28 mouse cellular contexts compared by ENCODE assay signal in genomic region chr3:87053939-87054338, GRCm38 (mm10). TPM values are rescaled to one million over a fixed set of nuclear protein-coding genes. Genes with fewer than 3 reads are reported as not detected.
"Had no signal": no experiment of that assay in that cellular context is flagged by ENCODE, and none has a peak within 500 bp of the region (broad histone marks: within the 10 kb centered on the region; RNA-seq: fewer than 3 reads in every experiment).

No protein-coding gene starts in this region.

- H3K36me3 ChIP-seq: embryonic facial prominence, embryonic 10.5 days; embryonic facial prominence, embryonic 12.5 days; embryonic facial prominence, embryonic 13.5 days; embryonic facial prominence, embryonic 15.5 days; forebrain, embryonic 10.5 days; forebrain, embryonic 12.5 days; forebrain, embryonic 15.5 days had no signal

- H3K4me2 ChIP-seq: embryonic facial prominence, embryonic 12.5 days; embryonic facial prominence, embryonic 13.5 days; embryonic facial prominence, embryonic 15.5 days; forebrain, embryonic 12.5 days; forebrain, embryonic 13.5 days; forebrain, embryonic 15.5 days had no signal

- DNase-seq: cerebellum, adult 18-20 months; cerebellum, adult 2 months; cerebellum, adult 8-10 months; cerebellum, adult 9-10 months; cerebellum, adult 9-11 months; cerebellum, postnatal 10 days; cerebellum, postnatal 14 days; cerebellum, postnatal 25 days; cerebellum, postnatal 36 days; embryo, embryonic 11 days; forebrain, postnatal 0 days; gastrocnemius, adult 2 months; gastrocnemius, postnatal 10 days; gastrocnemius, postnatal 14 days; gastrocnemius, postnatal 25 days; gastrocnemius, postnatal 36 days; heart, adult 11 months had no signal

- H3K9ac ChIP-seq: embryonic facial prominence, embryonic 12.5 days; embryonic facial prominence, embryonic 13.5 days; embryonic facial prominence, embryonic 15.5 days; forebrain, embryonic 12.5 days; forebrain, embryonic 13.5 days; forebrain, embryonic 15.5 days; forebrain, postnatal 0 days had no signal

- H3K27me3 ChIP-seq: embryonic facial prominence, embryonic 12.5 days; embryonic facial prominence, embryonic 13.5 days; embryonic facial prominence, embryonic 15.5 days; forebrain, embryonic 12.5 days; forebrain, embryonic 13.5 days; forebrain, embryonic 15.5 days had no signal

- H3K9me3 ChIP-seq: embryonic facial prominence, embryonic 10.5 days; embryonic facial prominence, embryonic 12.5 days; embryonic facial prominence, embryonic 13.5 days; embryonic facial prominence, embryonic 15.5 days; forebrain, embryonic 10.5 days; forebrain, embryonic 12.5 days; forebrain, embryonic 13.5 days; forebrain, embryonic 15.5 days had no signal

- H3K4me3 ChIP-seq: embryonic facial prominence, embryonic 10.5 days; embryonic facial prominence, embryonic 12.5 days; embryonic facial prominence, embryonic 13.5 days; embryonic facial prominence, embryonic 15.5 days; erythroblast, embryonic 14.5 days; forebrain, embryonic 10.5 days; forebrain, embryonic 12.5 days; forebrain, embryonic 13.5 days; forebrain, embryonic 15.5 days; gastrocnemius, adult 2 months had no signal

- H3K4me1 ChIP-seq: embryonic facial prominence, embryonic 10.5 days; embryonic facial prominence, embryonic 12.5 days; embryonic facial prominence, embryonic 13.5 days; embryonic facial prominence, embryonic 15.5 days; forebrain, embryonic 10.5 days; forebrain, embryonic 12.5 days; forebrain, embryonic 13.5 days; forebrain, embryonic 15.5 days had no signal

- H3K27ac ChIP-seq: embryonic facial prominence, embryonic 10.5 days; embryonic facial prominence, embryonic 12.5 days; embryonic facial prominence, embryonic 13.5 days; embryonic facial prominence, embryonic 15.5 days; forebrain, embryonic 10.5 days; forebrain, embryonic 12.5 days; forebrain, embryonic 13.5 days; forebrain, embryonic 15.5 days; gastrocnemius, adult 2 months had no signal

- ATAC-seq: forebrain, embryonic 13.5 days; forebrain, embryonic 14.5 days; forebrain, embryonic 15.5 days; forebrain, embryonic 16.5 days; forebrain, postnatal 0 days had no signal

RNA-seq across cellular contexts. Expression of gene Cd1d1, which starts 54.7 kb away (rescaled TPM):
- polyA plus RNA-seq: erythroblast, embryonic 14.5 days had no signal
